Mouse (Mus musculus) heart, postnatal 0 days (tissue): Measurements from ENCODE around the gene Ipo4.

Experiments used
- CTCF ChIP-seq: IDR thresholded peaks from 2 replicates; pipeline ENCODE4 v1.5.1; 2016; ENCODE audit warnings: antibody characterized with exemption, control low read depth, low read depth
- EP300 ChIP-seq: IDR thresholded peaks from 2 replicates; pipeline ENCODE4 v1.6.1; 2016; ENCODE audit warnings: antibody characterized with exemption, low read depth

GRCm38 (mm10) chr14:55644261-55644888 lies 8.6 kb upstream of the Ipo4 start:
- TF ChIP-seq CTCF (no peak), EP300 (no peak)
